Mouse (Mus musculus) spleen, postnatal 0 days (tissue): Measurements from ENCODE around the gene Dnah1. TPM values are rescaled to one million over a fixed set of nuclear protein-coding genes. Genes with fewer than 3 reads are reported as not detected.

ENCODE experiments used
- polyA plus RNA-seq: library from polyadenylated mRNA; unstranded; fragments of >200 nt; fragmentation: Nextera tagmentation; extraction: Ambion mirVana; gene quantifications from 2 replicates; pipeline ENCODE4 v1.2.1, GENCODE M21; 2015

Gene Dnah1
- polyA plus RNA-seq, result 0.50 and 0.70 TPM in 2 replicates

DNA sequence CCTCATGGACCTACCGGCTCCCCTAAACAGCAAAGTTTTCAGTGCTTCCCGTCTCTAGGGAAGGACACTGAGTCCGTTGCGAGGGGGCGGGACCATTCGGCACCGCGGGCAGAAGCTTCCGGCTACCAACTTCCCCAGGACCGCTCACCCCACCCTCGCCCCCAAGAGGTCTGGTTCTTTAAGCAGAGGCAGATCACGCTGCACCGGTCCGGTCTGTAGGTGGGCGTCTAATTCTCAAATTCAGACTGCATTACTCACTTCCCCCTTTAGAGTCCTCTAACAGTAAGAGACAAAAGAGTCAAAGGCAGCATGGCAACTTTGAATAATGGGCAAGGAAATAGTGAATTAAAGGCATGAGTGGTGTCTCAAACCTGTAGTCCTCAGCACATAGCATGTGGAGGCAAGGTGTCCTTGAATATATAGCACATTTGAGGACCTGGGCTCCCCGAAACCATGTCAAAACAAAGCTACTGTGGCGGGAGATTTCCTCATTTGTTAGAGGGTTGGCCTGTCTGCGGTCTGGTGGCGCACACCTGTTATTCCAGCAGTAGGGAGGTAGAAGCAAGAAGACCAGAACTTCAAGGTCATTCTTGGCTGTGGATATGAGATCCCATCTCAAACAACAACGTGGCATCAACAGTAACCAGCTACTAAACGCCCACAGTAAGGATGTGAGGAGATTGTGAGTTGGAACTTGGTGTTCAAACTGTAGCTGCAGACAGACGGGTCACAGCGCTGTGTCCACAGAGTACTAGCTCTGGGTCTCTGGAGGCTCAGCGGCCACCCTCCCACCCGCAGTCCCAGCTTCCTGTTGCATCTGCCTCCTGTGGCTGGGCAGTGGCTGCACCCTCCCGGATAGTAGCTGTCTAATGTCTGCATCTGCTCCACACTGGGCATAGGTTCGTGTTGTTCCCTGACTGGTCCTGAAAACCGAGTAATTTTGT lies at the start of gene Dnah1:
TSS of gene Dnah1 (minus strand) at position 48 of the 944 bp plus-strand sequence.

DNA sequence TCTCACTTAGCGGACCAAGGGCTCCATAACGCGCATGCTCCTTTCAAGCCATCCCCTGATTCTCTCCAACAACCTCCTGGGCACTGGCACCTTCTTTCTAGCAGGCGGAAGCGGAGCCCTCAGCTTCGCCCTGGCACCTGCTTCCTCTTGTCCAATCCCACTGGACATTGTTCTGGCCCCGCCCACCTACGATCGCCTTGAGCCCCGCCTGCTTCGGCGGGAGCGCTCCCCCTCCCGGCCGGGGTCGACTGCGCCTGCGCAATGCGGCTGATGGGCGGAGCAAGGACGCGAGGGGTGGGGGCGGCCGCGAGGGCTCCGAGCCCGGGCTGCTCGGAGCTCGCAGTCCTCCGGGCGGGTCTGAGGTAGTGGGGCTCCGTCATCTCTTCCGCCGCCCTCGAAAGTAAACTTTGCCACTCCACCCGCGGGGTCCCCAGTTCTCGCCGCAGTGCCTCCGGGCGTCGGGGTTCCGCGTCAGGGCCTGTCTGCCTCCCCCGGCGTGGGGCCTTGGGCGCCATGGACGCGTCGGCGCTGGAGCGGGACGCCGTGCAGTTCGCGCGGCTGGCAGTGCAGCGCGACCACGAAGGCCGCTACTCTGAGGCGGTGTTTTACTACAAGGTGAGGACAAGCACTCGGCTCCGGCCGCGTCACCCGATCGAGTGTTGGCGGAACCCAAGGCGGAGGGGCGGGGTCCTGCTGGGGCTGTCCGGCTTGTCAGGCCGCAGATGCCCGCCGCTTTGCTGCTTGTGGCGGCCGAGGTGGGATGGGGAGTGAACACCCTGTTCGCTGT lies 12.9 kb upstream of the Dnah1 start, which contains the start of gene Capn7:
TSS of gene Capn7 (plus strand) at position 270 of the 787 bp plus-strand sequence.

DNA sequence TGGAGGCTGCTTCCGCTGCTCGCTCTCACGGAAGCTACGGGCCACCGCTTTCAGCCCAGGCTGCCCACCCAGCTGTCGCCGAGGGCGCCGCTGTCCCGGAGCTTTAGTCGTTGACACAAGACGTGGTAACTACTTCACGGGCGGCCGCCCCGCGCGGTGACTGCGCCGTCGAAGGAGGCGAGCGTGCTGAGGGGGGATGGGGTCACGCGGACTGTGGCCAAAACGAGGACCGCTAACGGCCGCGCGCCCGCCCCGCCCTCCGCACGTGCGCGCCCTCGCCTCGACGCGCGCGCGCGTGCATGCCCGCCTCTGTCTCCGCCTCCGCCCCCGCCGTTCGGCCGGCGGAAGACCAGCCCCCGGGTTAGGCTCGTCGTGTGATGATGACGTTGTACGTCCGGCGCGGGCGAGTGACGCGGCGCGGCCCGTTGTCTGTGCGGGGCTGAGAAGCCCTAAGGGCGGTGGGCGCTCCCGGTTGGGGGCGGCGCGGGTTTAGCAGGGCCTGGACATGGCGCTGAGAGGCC lies 72.6 kb downstream of the Dnah1 start, which contains the start of the genes Phf7 and Bap1:
TSS of gene Phf7 (minus strand) at position 234 of the 521 bp plus-strand sequence.
TSS of gene Bap1 (plus strand) at position 367 of the 521 bp plus-strand sequence.

DNA sequence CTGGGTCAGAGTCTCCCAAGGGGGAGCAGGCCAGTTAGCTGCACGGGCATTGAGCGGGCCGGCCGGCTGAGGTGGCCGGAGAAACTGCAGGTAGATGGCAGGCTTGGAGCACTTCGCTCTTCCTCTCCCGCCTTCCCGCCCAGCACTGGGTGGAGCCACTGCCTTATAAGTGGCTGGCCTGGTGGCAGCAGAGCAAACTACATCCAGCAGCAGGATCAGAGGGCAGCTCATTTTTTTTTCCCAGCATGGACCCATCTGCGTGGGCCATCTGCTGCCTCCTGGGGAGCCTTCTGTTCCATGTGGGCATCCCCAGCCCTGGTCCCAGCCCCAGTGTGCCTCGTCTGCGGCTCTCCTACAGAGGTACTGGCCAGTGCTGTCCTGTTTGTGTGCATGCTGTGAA lies 106.0 kb downstream of the Dnah1 start, which contains the start of gene Sema3g:
TSS of gene Sema3g (plus strand) at position 195 of the 400 bp plus-strand sequence.

DNA sequence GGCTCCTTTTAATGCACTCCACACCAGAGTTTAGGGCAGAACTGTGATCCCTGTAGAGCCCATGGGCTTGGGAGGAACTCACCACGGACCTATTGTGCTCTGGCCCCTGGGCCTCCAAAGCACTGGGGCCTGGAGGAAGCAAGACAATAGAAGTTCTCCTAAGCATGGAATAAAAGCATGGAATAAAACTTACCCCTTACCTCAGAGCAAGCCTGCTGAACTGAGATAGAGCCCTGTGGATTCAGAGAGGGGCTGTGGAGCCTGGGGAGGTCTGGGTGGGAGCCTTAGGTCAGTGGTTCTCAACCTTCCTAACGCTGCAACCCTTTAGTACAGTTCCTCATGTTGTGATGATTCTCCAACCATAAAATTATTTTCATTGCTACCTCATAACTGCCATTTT lies 106.8 kb downstream of the Dnah1 start, which contains the start of gene Nisch:
TSS of gene Nisch (minus strand) at position 101 of the 400 bp plus-strand sequence.

Other genes with a start within 250 kb of the Dnah1 start
- gene Smim4, start 194.9 kb downstream of the Dnah1 start, polyA plus RNA-seq, result 136 and 138 TPM in 2 replicates
- 88.3 and 97.0 TPM in 2 replicates for gene Nt5dc2, start 192.8 kb downstream of the Dnah1 start, polyA plus RNA-seq
- 28.7 and 37.1 TPM in 2 replicates for gene Stab1, start 155.3 kb downstream of the Dnah1 start, polyA plus RNA-seq
- gene Tnnc1, start 115.6 kb downstream of the Dnah1 start, polyA plus RNA-seq, result 0.53 and 0.75 TPM in 2 replicates
- 94.1 and 119 TPM in 2 replicates for gene Nisch, start 107.0 kb downstream of the Dnah1 start, polyA plus RNA-seq
- gene Sema3g, start 106.0 kb downstream of the Dnah1 start, polyA plus RNA-seq, result 1.1 TPM in 2 replicates
- 12.9 TPM in 2 replicates for gene Phf7, start 72.6 kb downstream of the Dnah1 start, polyA plus RNA-seq
- gene Bap1, start 72.4 kb downstream of the Dnah1 start, polyA plus RNA-seq, result 36.9 TPM in 2 replicates
- gene Capn7, start 12.7 kb upstream of the Dnah1 start, polyA plus RNA-seq, result 17.7 and 20.7 TPM in 2 replicates
- 20.2 and 31.5 TPM in 2 replicates for gene Sh3bp5, start 112.2 kb upstream of the Dnah1 start, polyA plus RNA-seq
- gene Eaf1, start 170.5 kb upstream of the Dnah1 start, polyA plus RNA-seq, result 19.8 and 20.8 TPM in 2 replicates
- gene Mettl6, start 171.1 kb upstream of the Dnah1 start, polyA plus RNA-seq, result 42.0 and 50.2 TPM in 2 replicates